Mouse (Mus musculus) layer of hippocampus, postnatal 10 days (tissue): ENCODE measurements around the gene Ccnq. TPM values are rescaled to one million over a fixed set of nuclear protein-coding genes. Genes with fewer than 3 reads are reported as not detected.

Experiments used
- DNase-seq, 2 experiments: peaks; one replicate each; pipeline ENCODE4 v3.0.0; 2021; ENCODE audit warnings: low spot score in 2 of 2
- microRNA-seq, 2 experiments: library from miRNA; unstranded; fragments of <30 nt; microRNA quantifications; one replicate each; pipeline ENCODE4 v1.2.0; 2021
- total RNA-seq, 2 experiments: library from RNA; stranded (reverse); gene quantifications; 2 replicates each; pipeline ENCODE4 v1.2.3; 2021

Ccnq gene
- total RNA-seq, 2 experiments from 2014 or later: 16.2 to 19.4 TPM

- no peak for DNase-seq
These were observed 49.2 kb downstream of the Ccnq start for GRCm38 (mm10) chr11:78702319-78702718.

Small RNA genes lying within 50 kb of the gene (microRNA-seq; reads per million reads assigned to microRNA genes)
- 0 reads per million in 2 experiments for gene Gm23840

Other genes starting within 250 kb of the Ccnq start
- gene Sebox, start 248.3 kb downstream of the Ccnq start, total RNA-seq: 1 to 10 TPM; 2.4 to 3.1 TPM
- 10 to 100 TPM; 34.2 to 40.6 TPM for gene Tmem199, start 239.6 kb downstream of the Ccnq start, total RNA-seq
- 100 to 1,000 TPM; 116 to 126 TPM for gene Poldip2, start 239.5 kb downstream of the Ccnq start, total RNA-seq
- gene Tnfaip1, start 215.4 kb downstream of the Ccnq start, total RNA-seq: 10 to 100 TPM; 46.3 to 47.5 TPM
- gene Ift20, start 215.4 kb downstream of the Ccnq start, total RNA-seq: 10 to 100 TPM; 74.0 to 76.6 TPM
- gene Tmem97, start 201.0 kb downstream of the Ccnq start, total RNA-seq: 10 to 100 TPM; 21.7 to 22.8 TPM
- gene Nlk, start 54.4 kb downstream of the Ccnq start, total RNA-seq: 10 to 100 TPM; 36.9 to 41.9 TPM
- 10 to 100 TPM; 23.5 to 24.6 TPM for gene Lyrm9, start 74.9 kb upstream of the Ccnq start, total RNA-seq
- 1 to 10 TPM; 1.5 to 2.3 TPM for gene Nos2, start 169.1 kb upstream of the Ccnq start, total RNA-seq
- 1 to 10 TPM; 6.6 to 7.1 TPM for gene Lgals9, start 233.2 kb upstream of the Ccnq start, total RNA-seq